Mouse (Mus musculus) embryonic facial prominence, embryonic 14.5 days (tissue): ENCODE data around the gene Gm13030. TPM values are rescaled to one million over a fixed set of nuclear protein-coding genes. Genes with fewer than 3 reads are reported as not detected.
"Not testable (repeated sequence)": the region's sequence is repeated elsewhere in the genome, so short reads cannot be mapped to it uniquely, and the experiment has no call there.

Experiments used
- ATAC-seq: fragments of 200-750 bp; cut with Nextera tagmentation; 2 replicates; pipeline ENCODE4 v1.8.0; 2017; ENCODE audit warnings: low read depth, moderate number of reproducible peaks, moderate TSS enrichment
- DNase-seq: peaks from one replicate; pipeline ENCODE4 v3.0.0-alpha.2; 2015; ENCODE audit warnings: low spot score
- H3K27ac ChIP-seq: fragments of 300-500 bp; sonication (generic); replicated peaks from 2 replicates; pipeline ENCODE4 v1.5.1; 2014; ENCODE audit warnings: low read depth, mild to moderate bottlenecking, low read length, moderate library complexity
- H3K27me3 ChIP-seq: fragments of 300-500 bp; sonication (generic); replicated peaks from 2 replicates; pipeline ENCODE4 v1.6.1; 2014; ENCODE audit warnings: low read length; ENCODE audit not compliant: control insufficient read depth, insufficient read depth
- H3K36me3 ChIP-seq: fragments of 300-500 bp; sonication (generic); 2 replicates; pipeline ENCODE4 v1.6.1; 2014; ENCODE audit warnings: low read length, mixed read lengths; ENCODE audit not compliant: control insufficient read depth, insufficient read depth
- H3K4me1 ChIP-seq: fragments of 300-500 bp; sonication (generic); 2 replicates; pipeline ENCODE4 v1.6.1; 2014; ENCODE audit warnings: antibody characterized with exemption, low read length; ENCODE audit not compliant: control insufficient read depth, insufficient read depth
- H3K4me2 ChIP-seq: fragments of 300-500 bp; sonication (generic); 2 replicates; pipeline ENCODE4 v1.6.1; 2014; ENCODE audit warnings: low read depth, mild to moderate bottlenecking, low read length, moderate library complexity, mixed read lengths
- H3K4me3 ChIP-seq: fragments of 300-500 bp; sonication (generic); 2 replicates; pipeline ENCODE4 v1.5.1; 2014; ENCODE audit warnings: low read depth, mild to moderate bottlenecking, low read length
- H3K9ac ChIP-seq: fragments of 300-500 bp; sonication (generic); 2 replicates; pipeline ENCODE4 v1.6.1; 2014; ENCODE audit warnings: low read depth, mild to moderate bottlenecking, low read length, moderate library complexity, mixed read lengths
- H3K9me3 ChIP-seq: fragments of 300-500 bp; sonication (generic); 2 replicates; pipeline ENCODE4 v1.6.1; 2016; ENCODE audit warnings: low read length; ENCODE audit not compliant: control insufficient read depth
- WGBS: fragments of 180-500 bp; shearing (Covaris S2); extraction: QIAGEN DNeasy Blood & Tissue Kit; methylation state at CpG from one replicate; pipeline ENCODE4 v1.1.7; 2014; 5-methylcytosine and 5-hydroxymethylcytosine counted together
- polyA plus RNA-seq: library from polyadenylated mRNA; unstranded; fragments of >200 nt; fragmentation: Nextera tagmentation; extraction: Ambion mirVana; gene quantifications from 2 replicates; pipeline ENCODE4 v1.2.1, GENCODE M21; 2014

The Gm13030 gene
- polyA plus RNA-seq, 1 experiment from 2014 or later, result not detected

GRCm38 (mm10) chr4:138877731-138878130 is 4.0 kb upstream of the Gm13030 start, which contains the start of gene Pla2g2e:
Gene Pla2g2e, plus strand, starts transcription at chr4:138877942.
- no peak within 1 kb of the TSS for H3K27ac ChIP-seq
- peaks cover under 1% of the 10 kb centered on the region for H3K9me3 ChIP-seq
- no peak within 1 kb of the TSS for H3K4me2 ChIP-seq
- H3K9ac ChIP-seq, result no peak within 1 kb of the TSS
- no peak for DNase-seq
- 68% methylated on average over 4 of the region's 4 CpGs for WGBS
- 0 out of 2 replicates have a peak, but pooled peaks cover 6% of the 10 kb centered on the region for H3K4me1 ChIP-seq
- H3K4me3 ChIP-seq, result no peak within 1 kb of the TSS
- H3K36me3 ChIP-seq, result no peaks in the 10 kb centered on the region
- H3K27me3 ChIP-seq, result no peaks in the 10 kb centered on the region
- no peak for ATAC-seq

- DNase-seq (no peak), ATAC-seq (no peak)
- H3K4me2 ChIP-seq, result no peak overlapping the region
- no peak overlapping the region for H3K9ac ChIP-seq
- no peaks in the 10 kb centered on the region for H3K27me3 ChIP-seq
- no peak overlapping the region for H3K4me3 ChIP-seq
- no peaks in the 10 kb centered on the region for H3K4me1 ChIP-seq
- H3K36me3 ChIP-seq, result no peaks in the 10 kb centered on the region
- WGBS, result 94% methylated on average over 2 of the region's 2 CpGs
- no peak overlapping the region for H3K27ac ChIP-seq
- peaks cover 7% of the 10 kb centered on the region for H3K9me3 ChIP-seq
Observed at GRCm38 (mm10) chr4:138875986-138876385, 2.2 kb upstream of the Gm13030 start.

GRCm38 (mm10) chr4:138875275-138875674 is 1.5 kb upstream of the Gm13030 start:
- 71% methylated on average over 2 of the region's 2 CpGs for WGBS
- not testable (repeated sequence) for H3K9ac ChIP-seq, H3K27me3 ChIP-seq, H3K36me3 ChIP-seq, H3K4me2 ChIP-seq, H3K4me1 ChIP-seq, H3K9me3 ChIP-seq, H3K4me3 ChIP-seq, DNase-seq, H3K27ac ChIP-seq, ATAC-seq

GRCm38 (mm10) chr4:138868666-138869065 is 5.1 kb downstream of the Gm13030 start:
- H3K27ac ChIP-seq, result no peak overlapping the region
- ATAC-seq (no peak), DNase-seq (no peak)
- no peak overlapping the region for H3K4me2 ChIP-seq
- H3K4me3 ChIP-seq, result no peak overlapping the region
- H3K27me3 ChIP-seq, result no peaks in the 10 kb centered on the region
- H3K9ac ChIP-seq, result no peak overlapping the region; the same call in 1 of the 2 replicates
- no peaks in the 10 kb centered on the region for H3K4me1 ChIP-seq
- H3K9me3 ChIP-seq, result peaks cover 9% of the 10 kb centered on the region
- 34% methylated on average over 8 of the region's 8 CpGs for WGBS
- no peaks in the 10 kb centered on the region for H3K36me3 ChIP-seq

- Histone ChIP-seq H3K27me3 (no peaks in the 10 kb centered on the region), H3K9me3 (0 out of 2 replicates have a peak, but pooled peaks cover 5% of the 10 kb centered on the region), H3K36me3 (no peaks in the 10 kb centered on the region), H3K9ac (no peak overlapping the region), H3K27ac (no peak overlapping the region), H3K4me2 (no peak overlapping the region), H3K4me3 (no peak overlapping the region), H3K4me1 (no peaks in the 10 kb centered on the region)
- WGBS, result 7% methylated on average over 7 of the region's 7 CpGs
- DNase-seq, result peak; percentile 71
- ATAC-seq, result no peak
Observed at GRCm38 (mm10) chr4:138866413-138866812, 7.4 kb downstream of the Gm13030 start.

GRCm38 (mm10) chr4:138865991-138866390 is 7.8 kb downstream of the Gm13030 start:
- Histone ChIP-seq H3K4me1 (no peaks in the 10 kb centered on the region), H3K27ac (no peak overlapping the region), H3K36me3 (no peaks in the 10 kb centered on the region), H3K4me3 (no peak overlapping the region), H3K9ac (no peak overlapping the region), H3K27me3 (no peaks in the 10 kb centered on the region), H3K4me2 (no peak overlapping the region), H3K9me3 (0 out of 2 replicates have a peak, but pooled peaks cover 2% of the 10 kb centered on the region)
- DNase-seq (no peak), ATAC-seq (no peak)
- 64% methylated on average over 6 of the region's 6 CpGs for WGBS

GRCm38 (mm10) chr4:138865092-138865491 is 8.7 kb downstream of the Gm13030 start:
- WGBS, result 28% methylated on average over 5 of the region's 5 CpGs
- Histone ChIP-seq H3K9me3 (no peaks in the 10 kb centered on the region), H3K27ac (no peak overlapping the region), H3K9ac (no peak overlapping the region), H3K4me1 (no peaks in the 10 kb centered on the region), H3K36me3 (no peaks in the 10 kb centered on the region), H3K4me3 (no peak overlapping the region), H3K4me2 (no peak overlapping the region), H3K27me3 (no peaks in the 10 kb centered on the region)
- ATAC-seq (no peak), DNase-seq (no peak)

- Histone ChIP-seq H3K9ac (no peak within 1 kb of the TSS), H3K4me1 (no peaks in the 10 kb centered on the region)
- ATAC-seq, result no peak
Observed at GRCm38 (mm10) chr4:138863344-138863998, 10.3 kb downstream of the Gm13030 start, which contains the start of gene Pla2g5. Gene Pla2g5, minus strand, starts transcription at chr4:138863482.

GRCm38 (mm10) chr4:138859728-138860127 is 14.0 kb downstream of the Gm13030 start:
- Histone ChIP-seq H3K9me3 (no peaks in the 10 kb centered on the region), H3K4me1 (no peaks in the 10 kb centered on the region), H3K4me3 (no peak overlapping the region), H3K4me2 (peak overlapping the region; percentile 36), H3K27ac (no peak overlapping the region), H3K36me3 (no peaks in the 10 kb centered on the region), H3K27me3 (no peaks in the 10 kb centered on the region), H3K9ac (no peak overlapping the region)
- DNase-seq (peak; percentile 73), ATAC-seq (peak; percentile 91)
- WGBS, result 7% methylated on average over 13 of the region's 13 CpGs

More at GRCm38 (mm10) chr4:138863344-138863998, 10.3 kb downstream of the Gm13030 start, which contains the start of gene Pla2g5:
- DNase-seq, result no peak
- no peaks in the 10 kb centered on the region for H3K9me3 ChIP-seq
- no peak within 1 kb of the TSS for H3K4me3 ChIP-seq
- no peaks in the 10 kb centered on the region for H3K36me3 ChIP-seq
- no peak within 1 kb of the TSS for H3K27ac ChIP-seq
- H3K27me3 ChIP-seq, result no peaks in the 10 kb centered on the region
- WGBS, result 61% methylated on average over 10 of the region's 10 CpGs
- no peak within 1 kb of the TSS for H3K4me2 ChIP-seq
